Mouse (Mus musculus) erythroblast, embryonic 14.5 days (primary cell): Measurements from ENCODE around the gene Psmd2. TPM values are rescaled to one million over a fixed set of nuclear protein-coding genes. Genes with fewer than 3 reads are reported as not detected.

ENCODE experiments used
- H3K27me3 ChIP-seq: 2 replicates; pipeline ENCODE4 v1.6.1; 2012; ENCODE audit warnings: inconsistent platforms; ENCODE audit not compliant: control insufficient read depth
- H3K36me3 ChIP-seq: 2 replicates; pipeline ENCODE4 v1.6.1; 2012; ENCODE audit warnings: mild to moderate bottlenecking, inconsistent platforms; ENCODE audit not compliant: control insufficient read depth
- H3K4me1 ChIP-seq: 2 replicates; pipeline ENCODE4 v1.6.1; 2012; ENCODE audit warnings: inconsistent platforms; ENCODE audit not compliant: control insufficient read depth
- H3K4me3 ChIP-seq: replicated peaks from 2 replicates; pipeline ENCODE3; 2012; ENCODE audit warnings: moderate library complexity, mild to moderate bottlenecking, inconsistent platforms
- H3K9me3 ChIP-seq: 2 replicates; pipeline ENCODE4 v1.6.1; 2012; ENCODE audit warnings: low read length, inconsistent platforms, mixed read lengths; ENCODE audit not compliant: control insufficient read depth
- GATA1 ChIP-seq: IDR thresholded peaks from 2 replicates; pipeline ENCODE4 v1.6.1; 2012; ENCODE audit warnings: low read length, inconsistent platforms, mixed read lengths
- TAL1 ChIP-seq: IDR thresholded peaks from 3 replicates; pipeline ENCODE4 v1.6.1; 2012; ENCODE audit warnings: low read length, inconsistent platforms, mixed read lengths
- polyA plus RNA-seq: library from polyadenylated mRNA; stranded (reverse); fragments of >175 nt; gene quantifications from 2 replicates; pipeline ENCODE4 v1.2.3, GENCODE M21; 2012

The Psmd2 gene
- polyA plus RNA-seq, 1 experiment = 22.4 TPM

DNA sequence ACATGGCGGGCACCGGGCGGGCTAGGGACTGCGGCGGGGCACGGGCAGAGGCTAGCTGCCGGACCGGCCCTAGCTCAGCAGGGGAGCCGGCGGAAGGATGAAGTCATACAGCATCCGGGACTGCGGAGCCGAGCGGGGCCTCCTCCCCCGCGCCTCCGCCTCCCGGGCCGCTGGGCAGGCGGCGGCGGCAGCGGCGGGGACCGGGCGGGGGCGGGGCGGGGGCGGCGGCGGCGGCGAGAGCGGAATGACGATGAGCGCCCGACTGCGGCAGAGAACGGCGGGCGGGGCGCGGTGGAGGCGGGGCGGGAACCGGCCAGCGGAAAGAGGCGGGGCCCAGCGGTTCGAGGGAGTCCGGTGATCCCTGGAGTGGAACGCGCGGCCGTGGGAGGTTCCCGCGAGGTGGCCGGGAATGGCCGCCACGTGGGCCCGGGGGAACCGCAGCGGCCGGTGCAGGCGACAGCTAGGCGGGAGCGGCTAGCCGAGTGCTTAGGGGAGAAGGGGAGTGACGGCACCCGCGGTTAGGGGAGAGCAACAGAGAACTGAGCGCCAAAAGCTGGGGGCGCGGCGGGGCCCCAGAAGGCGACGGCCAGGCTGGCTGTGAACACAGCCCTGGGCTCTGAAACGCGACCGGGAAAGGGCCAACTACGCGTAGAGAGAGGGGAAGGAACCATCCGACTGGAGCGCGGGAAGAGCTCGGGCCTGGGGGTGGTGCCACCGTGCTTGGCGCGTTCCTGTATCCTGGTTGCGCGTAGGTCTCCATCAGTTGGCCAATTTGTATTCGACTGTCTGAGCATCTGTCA lies 30.1 kb upstream of the Psmd2 start, which contains the start of gene Camk2n2:
Gene Camk2n2 (minus strand): TSS at position 97 of the 800 bp plus-strand sequence.
- Histone ChIP-seq H3K4me3 (peak within 1 kb of the TSS; percentile 69), H3K4me1 (peaks cover 27% of the 10 kb centered on the region), H3K27me3 (peaks cover 85% of the 10 kb centered on the region), H3K36me3 (no peaks in the 10 kb centered on the region), H3K9me3 (peaks cover 12% of the 10 kb centered on the region; the same call in 1 of the 2 replicates)
- no peak for TF ChIP-seq TAL1
- no peak for TF ChIP-seq GATA1

- H3K36me3 ChIP-seq = no peaks in the 10 kb centered on the region
- H3K9me3 ChIP-seq = peaks cover 12% of the 10 kb centered on the region; the same call in 1 of the 2 replicates
- TF ChIP-seq GATA1 (no peak), TAL1 (no peak)
- peaks cover 92% of the 10 kb centered on the region for H3K27me3 ChIP-seq
- H3K4me1 ChIP-seq = peaks cover 27% of the 10 kb centered on the region
- peak overlapping the region; percentile 69 for H3K4me3 ChIP-seq
These were observed 29.3 kb upstream of the Psmd2 start for GRCm38 (mm10) chr16:20621991-20622685.

DNA sequence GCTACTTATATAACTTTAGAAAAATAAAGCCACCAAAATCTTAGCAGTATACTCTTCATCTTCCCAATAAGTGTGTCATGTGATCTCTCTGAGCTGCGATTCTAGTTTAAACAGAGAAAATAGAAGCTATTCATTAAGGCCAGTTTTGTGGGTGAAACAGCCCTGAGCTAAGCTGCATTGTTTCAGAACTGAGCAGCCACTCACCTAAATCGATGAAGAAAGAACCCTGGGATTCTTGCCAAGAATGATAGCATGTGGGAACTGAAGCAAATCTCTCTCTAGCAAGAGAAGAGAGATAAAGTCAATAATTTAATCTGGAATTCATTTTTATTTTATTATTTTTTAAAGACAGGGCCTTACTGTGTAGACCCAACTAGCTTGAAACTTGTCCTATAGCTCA lies 28.2 kb upstream of the Psmd2 start:
- H3K36me3 ChIP-seq = no peaks in the 10 kb centered on the region
- H3K9me3 ChIP-seq = peaks cover 12% of the 10 kb centered on the region; the same call in 1 of the 2 replicates
- peaks cover 27% of the 10 kb centered on the region for H3K4me1 ChIP-seq
- no peak overlapping the region for H3K4me3 ChIP-seq
- peaks cover 85% of the 10 kb centered on the region for H3K27me3 ChIP-seq
- no peak for TF ChIP-seq GATA1
- no peak for TF ChIP-seq TAL1

- TF ChIP-seq TAL1 = no peak
- TF ChIP-seq GATA1 = no peak
- H3K27me3 ChIP-seq = peaks cover 64% of the 10 kb centered on the region
- H3K4me1 ChIP-seq = peaks cover 3% of the 10 kb centered on the region; the same call in 1 of the 2 replicates
- no peaks in the 10 kb centered on the region; the same call in 1 of the 2 replicates for H3K9me3 ChIP-seq
- no peaks in the 10 kb centered on the region for H3K36me3 ChIP-seq
- H3K4me3 ChIP-seq = no peak overlapping the region
These were observed 22.5 kb upstream of the Psmd2 start for GRCm38 (mm10) chr16:20628871-20629391.

DNA sequence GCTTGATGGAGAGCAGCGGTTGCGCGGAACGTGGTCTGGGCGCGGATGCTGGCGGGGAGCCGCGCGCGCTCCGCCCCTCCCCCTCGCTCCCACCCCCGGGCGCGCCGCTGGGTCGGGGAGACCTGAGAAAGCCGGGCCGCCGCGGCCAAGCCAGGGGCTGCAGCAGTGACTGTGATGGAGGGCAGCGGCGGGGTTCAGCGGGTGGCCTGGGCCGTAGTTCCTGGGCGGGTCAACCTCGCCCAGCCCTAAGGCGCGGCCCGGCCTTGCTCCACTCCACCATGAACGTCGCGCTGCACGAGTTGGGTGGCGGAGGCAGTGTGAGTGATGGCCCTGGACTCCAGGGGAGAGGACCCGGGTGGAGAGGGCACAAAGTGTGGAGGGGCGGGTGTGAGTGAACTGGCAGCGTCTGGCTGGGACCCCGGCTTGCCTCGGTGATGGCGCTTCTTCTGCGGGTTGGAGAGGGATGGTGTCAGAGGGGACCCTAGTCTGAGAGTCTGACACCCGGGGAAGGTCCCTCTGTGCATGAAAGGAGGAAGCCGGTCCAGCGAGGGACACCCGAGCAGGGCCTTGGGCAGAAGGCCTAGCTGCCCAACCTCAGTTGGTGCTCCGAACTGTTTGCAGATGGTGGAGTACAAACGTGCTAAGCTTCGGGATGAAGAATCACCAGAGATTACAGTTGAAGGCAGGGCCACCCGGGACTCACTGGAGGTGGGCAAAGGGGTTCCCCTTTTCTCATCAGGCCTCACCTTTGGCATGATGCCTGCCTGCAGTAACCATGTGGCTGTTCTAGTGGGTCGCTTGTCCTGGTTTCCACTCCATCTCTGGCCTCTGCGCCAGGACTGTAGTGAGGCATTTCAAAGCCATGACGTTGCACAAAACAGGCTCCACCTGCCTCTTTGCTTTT lies 21.5 kb upstream of the Psmd2 start, which contains the start of gene Ece2:
Gene Ece2 (plus strand): TSS at position 98 of the 904 bp plus-strand sequence.
- Histone ChIP-seq H3K36me3 (no peaks in the 10 kb centered on the region), H3K4me1 (peaks cover 3% of the 10 kb centered on the region; the same call in 1 of the 2 replicates), H3K4me3 (no peak within 1 kb of the TSS), H3K9me3 (no peaks in the 10 kb centered on the region; the same call in 1 of the 2 replicates), H3K27me3 (peaks cover 55% of the 10 kb centered on the region)
- no peak for TF ChIP-seq TAL1
- no peak for TF ChIP-seq GATA1

GRCm38 (mm10) chr16:20637410-20637809 lies 14.0 kb upstream of the Psmd2 start:
- Histone ChIP-seq H3K36me3 (no peaks in the 10 kb centered on the region), H3K4me3 (no peak overlapping the region), H3K27me3 (peaks cover 17% of the 10 kb centered on the region), H3K9me3 (no peaks in the 10 kb centered on the region), H3K4me1 (no peaks in the 10 kb centered on the region)
- no peak for TF ChIP-seq TAL1

GRCm38 (mm10) chr16:20638367-20638766 lies 13.1 kb upstream of the Psmd2 start:
- no peak overlapping the region for H3K4me3 ChIP-seq
- no peaks in the 10 kb centered on the region for H3K9me3 ChIP-seq
- no peaks in the 10 kb centered on the region for H3K36me3 ChIP-seq
- no peak for TF ChIP-seq TAL1
- no peak for TF ChIP-seq GATA1
- H3K27me3 ChIP-seq = peaks cover 16% of the 10 kb centered on the region
- H3K4me1 ChIP-seq = no peaks in the 10 kb centered on the region

- Histone ChIP-seq H3K9me3 (no peaks in the 10 kb centered on the region), H3K36me3 (no peaks in the 10 kb centered on the region), H3K4me1 (peaks cover 8% of the 10 kb centered on the region), H3K27me3 (peaks cover 24% of the 10 kb centered on the region), H3K4me3 (no peak overlapping the region)
- TF ChIP-seq TAL1 = no peak
- TF ChIP-seq GATA1 = no peak
These were observed 9.3 kb upstream of the Psmd2 start for GRCm38 (mm10) chr16:20642161-20642560.
